Mouse (Mus musculus) CH12.LX (cell line): ENCODE measurements around the gene Arg1.

Source experiments
- CTCF ChIP-seq, 2 experiments: IDR thresholded peaks in 1 of 2; conservative IDR thresholded peaks in 1 of 2; 2 replicates each; pipeline ENCODE4 v1.5.1; 2011 to 2012; ENCODE audit warnings: low read depth in 2 of 2, low read length in 2 of 2, improper control_type of control experiment in 1 of 2, inconsistent platforms in 1 of 2, mild to moderate bottlenecking in 1 of 2, moderate library complexity in 1 of 2
- MAFK ChIP-seq: IDR thresholded peaks from 2 replicates; pipeline ENCODE4 v1.6.1; 2011; ENCODE audit warnings: low read length, improper control_type of control experiment; ENCODE audit not compliant: insufficient replicate concordance
- MXI1 ChIP-seq: IDR thresholded peaks from 2 replicates; pipeline ENCODE4 v1.6.1; 2011; ENCODE audit warnings: mild to moderate bottlenecking, low read depth, low read length, improper control_type of control experiment
- NELFE ChIP-seq: IDR thresholded peaks from 2 replicates; pipeline ENCODE4 v1.6.1; 2011; ENCODE audit warnings: low read depth, low read length, improper control_type of control experiment
- PAX5 ChIP-seq: IDR thresholded peaks from 2 replicates; pipeline ENCODE4 v1.6.1; 2012; ENCODE audit warnings: low read length, inconsistent platforms, mixed read lengths
- POLR2A ChIP-seq: IDR thresholded peaks from 2 replicates; pipeline ENCODE4 v1.6.1; 2011; ENCODE audit warnings: low read depth, mild to moderate bottlenecking, improper control_type of control experiment, low read length
- ZC3H11A ChIP-seq: IDR thresholded peaks from 2 replicates; pipeline ENCODE4 v1.6.1; 2012; ENCODE audit warnings: low read depth, mild to moderate bottlenecking, inconsistent platforms, low read length, improper control_type of control experiment

DNA sequence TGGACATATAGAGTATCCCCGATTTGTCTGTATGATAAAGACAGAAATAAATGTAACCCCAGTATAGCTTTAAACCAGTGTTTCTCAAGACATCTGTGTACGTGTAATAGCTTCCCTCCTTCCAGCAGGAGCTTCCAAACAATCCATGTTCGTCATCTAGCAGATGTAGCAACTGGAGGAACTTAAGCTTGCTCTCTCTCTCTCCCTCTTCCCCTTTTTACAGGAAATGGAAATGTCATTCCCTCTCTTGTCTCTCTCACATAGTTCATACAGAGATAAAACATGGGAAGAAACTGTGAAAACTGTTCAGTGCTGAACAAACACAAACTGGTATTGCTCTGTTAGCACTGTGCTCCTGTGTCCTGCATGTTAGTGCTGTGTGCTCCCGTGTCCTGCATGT is 22.9 kb upstream of the Arg1 start:
- TF ChIP-seq POLR2A (no peak), CTCF (conservative IDR thresholded peaks at IDR 0.05 in 1 of 2, IDR thresholded peaks at IDR 0.05 in 1 of 2; ENCODE audit: low read depth in 2 of 2, low read length in 2 of 2) (no peak), MXI1 (no peak), NELFE (no peak), ZC3H11A (no peak), MAFK (no peak), PAX5 (no peak)
